Mouse (Mus musculus) heart, embryonic 14.5 days (tissue): ENCODE data around the gene Myog. TPM values are rescaled to one million over a fixed set of nuclear protein-coding genes. Genes with fewer than 3 reads are reported as not detected.

Experiments used
- ATAC-seq: fragments of 200-750 bp; cut with Nextera tagmentation; 2 replicates; pipeline ENCODE4 v1.8.0; 2017; ENCODE audit warnings: low read depth, moderate TSS enrichment; ENCODE audit not compliant: insufficient number of reproducible peaks, insufficient read depth, low FRiP score
- H3K27ac ChIP-seq, 2 experiments: fragments of 200-500 bp in 1 of 2; fragments of 300-500 bp in 1 of 2; sonication (generic) in 1 of 2; replicated peaks in 1 of 2; 2 replicates each; pipeline ENCODE4 v1.5.1; 2012 to 2014; ENCODE audit warnings: low read depth in 2 of 2, low read length in 2 of 2, control low read depth in 1 of 2, mild to moderate bottlenecking in 1 of 2, mixed read lengths in 1 of 2; ENCODE audit not compliant: control insufficient read depth in 1 of 2, insufficient read depth in 1 of 2
- H3K27me3 ChIP-seq: fragments of 300-500 bp; sonication (generic); 2 replicates; pipeline ENCODE4 v1.6.1; 2014; ENCODE audit warnings: mild to moderate bottlenecking, low read length, control low read depth; ENCODE audit not compliant: control insufficient read depth, insufficient read depth
- H3K36me3 ChIP-seq: fragments of 300-500 bp; sonication (generic); 2 replicates; pipeline ENCODE4 v1.6.1; 2014; ENCODE audit warnings: mild to moderate bottlenecking, control low read depth, low read length, mixed read lengths; ENCODE audit not compliant: control insufficient read depth, insufficient read depth
- H3K4me1 ChIP-seq, 2 experiments: fragments of 200-500 bp in 1 of 2; fragments of 300-500 bp in 1 of 2; sonication (generic) in 1 of 2; 2 replicates each; pipeline ENCODE4 v1.6.1; 2012 to 2014; ENCODE audit warnings: low read length in 2 of 2, control low read depth in 1 of 2, mixed read lengths in 1 of 2; ENCODE audit not compliant: control insufficient read depth in 2 of 2, insufficient read depth in 2 of 2
- H3K4me2 ChIP-seq: fragments of 300-500 bp; sonication (generic); 2 replicates; pipeline ENCODE4 v1.6.1; 2014; ENCODE audit warnings: mild to moderate bottlenecking, low read length
- H3K4me3 ChIP-seq, 2 experiments: fragments of 200-500 bp in 1 of 2; fragments of 300-500 bp in 1 of 2; sonication (generic) in 1 of 2; 2 replicates each; pipeline ENCODE4 v1.5.1; 2012 to 2014; ENCODE audit warnings: low read length in 2 of 2, mild to moderate bottlenecking in 2 of 2, control low read depth in 1 of 2, low read depth in 1 of 2, moderate library complexity in 1 of 2; ENCODE audit not compliant: control insufficient read depth in 1 of 2, insufficient read depth in 1 of 2
- H3K9ac ChIP-seq: fragments of 300-500 bp; sonication (generic); 2 replicates; pipeline ENCODE4 v1.6.1; 2014; ENCODE audit warnings: mild to moderate bottlenecking, low read length
- H3K9me3 ChIP-seq: fragments of 300-500 bp; sonication (generic); 2 replicates; pipeline ENCODE4 v1.6.1; 2016; ENCODE audit warnings: low read length, control low read depth; ENCODE audit not compliant: control insufficient read depth
- WGBS: fragments of 180-500 bp; shearing (Covaris S2); extraction: QIAGEN DNeasy Blood & Tissue Kit; methylation state at CpG from one replicate; pipeline ENCODE4 v1.1.7; 2014; 5-methylcytosine and 5-hydroxymethylcytosine counted together
- polyA plus RNA-seq: library from polyadenylated mRNA; unstranded; fragments of >200 nt; fragmentation: Nextera tagmentation; extraction: Ambion mirVana; gene quantifications from 2 replicates; pipeline ENCODE4 v1.2.1, GENCODE M21; 2014

The Myog gene
- polyA plus RNA-seq, 1 experiment from 2014 or later: 0.70 TPM

DNA sequence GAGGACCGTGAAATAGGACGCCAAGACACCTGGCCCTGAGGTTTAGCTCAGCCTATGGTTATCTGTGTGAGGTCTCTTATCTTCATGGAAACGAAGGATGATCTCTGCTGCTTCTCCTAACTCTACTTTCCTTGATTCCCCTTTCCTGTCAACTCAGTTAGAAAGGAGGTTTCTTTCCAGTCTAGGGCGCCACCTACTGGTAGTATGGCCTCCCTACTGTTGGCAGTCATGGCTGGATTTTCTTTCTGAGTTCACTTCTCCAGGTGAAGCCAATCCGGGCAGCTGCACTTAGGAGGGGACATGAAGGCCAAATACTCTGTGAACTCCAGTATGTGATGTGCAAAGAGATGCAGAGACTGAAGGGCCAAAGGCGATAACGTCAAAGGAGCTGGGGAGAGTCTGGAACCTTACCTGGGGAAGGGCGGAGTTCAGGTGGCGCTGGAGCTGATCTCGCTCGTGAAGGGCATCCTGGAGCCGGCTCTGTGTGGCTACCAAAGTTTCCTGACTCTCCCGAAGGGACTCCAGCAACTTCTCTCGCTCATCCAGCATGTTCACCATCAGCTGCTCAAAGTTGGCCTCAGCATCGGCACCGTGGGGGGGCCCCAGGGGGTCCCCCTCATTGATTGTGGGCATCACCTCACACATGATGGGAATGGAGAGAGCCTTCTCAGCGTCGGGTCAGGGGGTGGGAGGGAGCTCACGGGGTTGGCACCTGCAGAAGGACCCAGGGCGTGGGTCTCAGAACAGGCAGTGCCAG is 42.3 kb downstream of the Myog start:
- H3K9ac ChIP-seq: peak overlapping the region; percentile 55
- peaks cover 40 to 56% of the 10 kb centered on the region in 2 experiments for H3K4me1 ChIP-seq
- peak overlapping the region in 1 of 2 experiments; percentile 12; a peak in 1 of 4 replicates for H3K4me3 ChIP-seq
- no peaks in the 10 kb centered on the region for H3K27me3 ChIP-seq
- peak overlapping the region; percentile 57 for H3K4me2 ChIP-seq
- no peaks in the 10 kb centered on the region for H3K9me3 ChIP-seq
- peaks cover 20% of the 10 kb centered on the region; the same call in 1 of the 2 replicates for H3K36me3 ChIP-seq
- no peak for ATAC-seq
- 51% methylated on average over 20 of the region's 20 CpGs for WGBS
- peak overlapping the region; percentile 82 to 87 for H3K27ac ChIP-seq

GRCm38 (mm10) chr1:134332770-134333271 is 43.0 kb downstream of the Myog start, which contains the start of gene Ppfia4:
Gene Ppfia4 (minus strand): TSS chr1:134332928.
- 11% methylated on average over 13 of the region's 13 CpGs for WGBS
- H3K4me2 ChIP-seq: peak within 1 kb of the TSS; percentile 57
- H3K27me3 ChIP-seq: no peaks in the 10 kb centered on the region
- ATAC-seq: peak; percentile 82
- H3K4me1 ChIP-seq: peaks cover 47 to 64% of the 10 kb centered on the region in 2 experiments
- H3K9ac ChIP-seq: peak within 1 kb of the TSS; percentile 55
- peak within 1 kb of the TSS in 1 of 2 experiments; percentile 12; a peak in 2 of 4 replicates for H3K4me3 ChIP-seq
- no peaks in the 10 kb centered on the region for H3K9me3 ChIP-seq
- peaks cover 15% of the 10 kb centered on the region; the same call in 1 of the 2 replicates for H3K36me3 ChIP-seq
- H3K27ac ChIP-seq: peak within 1 kb of the TSS; percentile 82 to 87

GRCm38 (mm10) chr1:134333371-134334110 is 43.8 kb downstream of the Myog start:
- peak overlapping the region; percentile 57 for H3K4me2 ChIP-seq
- peak overlapping the region; percentile 28 to 87 for H3K27ac ChIP-seq
- H3K4me1 ChIP-seq: peaks cover 50 to 71% of the 10 kb centered on the region in 2 experiments
- H3K36me3 ChIP-seq: 0 out of 2 replicates have a peak, but pooled peaks cover 10% of the 10 kb centered on the region
- H3K9ac ChIP-seq: 0 out of 2 replicates have a peak overlapping the region, but pooled peaks have one; percentile 55
- no peak for ATAC-seq
- H3K27me3 ChIP-seq: no peaks in the 10 kb centered on the region
- WGBS: 80% methylated on average over 10 of the region's 10 CpGs
- H3K9me3 ChIP-seq: no peaks in the 10 kb centered on the region
- H3K4me3 ChIP-seq: no peak overlapping the region

DNA sequence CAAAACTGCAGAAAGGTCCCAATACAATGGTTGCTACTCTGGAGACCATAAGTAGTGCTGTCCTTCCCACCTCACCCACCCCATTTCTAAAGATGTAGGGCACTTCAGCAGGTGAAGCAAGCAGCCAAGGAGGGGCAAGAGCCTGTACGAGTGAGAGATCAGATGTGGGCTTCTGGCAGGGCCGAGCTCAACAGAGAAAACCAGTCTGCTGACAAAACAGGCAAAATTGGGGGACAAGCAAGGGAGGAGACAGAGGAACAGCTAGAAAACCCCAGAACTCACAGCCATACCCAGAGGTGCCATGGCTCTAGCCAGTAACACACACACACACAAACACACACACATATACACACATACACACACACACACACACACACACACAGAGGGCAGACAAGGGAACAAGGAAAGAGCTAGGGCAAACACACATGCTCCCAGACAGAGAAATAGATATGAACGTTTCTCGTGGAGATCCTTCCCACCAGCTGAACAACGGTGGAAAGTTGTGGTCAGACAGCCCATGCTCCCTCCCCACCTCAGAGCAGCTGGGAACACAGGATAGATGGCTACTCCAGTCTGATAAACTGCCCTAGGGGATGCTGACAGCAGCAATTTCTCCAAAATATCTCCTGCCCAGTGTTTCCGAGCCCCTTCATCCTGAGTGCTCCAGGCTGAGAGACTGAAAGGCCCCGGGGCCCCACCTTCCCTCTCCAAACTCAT is 44.5 kb downstream of the Myog start:
- Histone ChIP-seq H3K9me3 (no peaks in the 10 kb centered on the region), H3K27ac (peak overlapping the region; percentile 28 to 87), H3K36me3 (0 out of 2 replicates have a peak, but pooled peaks cover 7% of the 10 kb centered on the region), H3K9ac (peak overlapping the region; percentile 42; the same call in 1 of the 2 replicates), H3K4me2 (no peak overlapping the region), H3K4me1 (peaks cover 53 to 77% of the 10 kb centered on the region in 2 experiments), H3K4me3 (no peak overlapping the region), H3K27me3 (no peaks in the 10 kb centered on the region)
- ATAC-seq: no peak
- 39% methylated on average over 7 of the region's 7 CpGs for WGBS

GRCm38 (mm10) chr1:134335211-134335923 is 45.6 kb downstream of the Myog start:
- H3K9me3 ChIP-seq: no peaks in the 10 kb centered on the region
- ATAC-seq: no peak
- peaks cover 59 to 82% of the 10 kb centered on the region in 2 experiments for H3K4me1 ChIP-seq
- WGBS: 59% methylated on average over 13 of the region's 13 CpGs
- H3K9ac ChIP-seq: no peak overlapping the region
- H3K4me3 ChIP-seq: no peak overlapping the region
- H3K36me3 ChIP-seq: 0 out of 2 replicates have a peak, but pooled peaks cover 7% of the 10 kb centered on the region
- H3K27ac ChIP-seq: peak overlapping the region in 1 of 2 experiments; percentile 87; a peak in 3 of 4 replicates
- no peaks in the 10 kb centered on the region for H3K27me3 ChIP-seq
- no peak overlapping the region for H3K4me2 ChIP-seq

DNA sequence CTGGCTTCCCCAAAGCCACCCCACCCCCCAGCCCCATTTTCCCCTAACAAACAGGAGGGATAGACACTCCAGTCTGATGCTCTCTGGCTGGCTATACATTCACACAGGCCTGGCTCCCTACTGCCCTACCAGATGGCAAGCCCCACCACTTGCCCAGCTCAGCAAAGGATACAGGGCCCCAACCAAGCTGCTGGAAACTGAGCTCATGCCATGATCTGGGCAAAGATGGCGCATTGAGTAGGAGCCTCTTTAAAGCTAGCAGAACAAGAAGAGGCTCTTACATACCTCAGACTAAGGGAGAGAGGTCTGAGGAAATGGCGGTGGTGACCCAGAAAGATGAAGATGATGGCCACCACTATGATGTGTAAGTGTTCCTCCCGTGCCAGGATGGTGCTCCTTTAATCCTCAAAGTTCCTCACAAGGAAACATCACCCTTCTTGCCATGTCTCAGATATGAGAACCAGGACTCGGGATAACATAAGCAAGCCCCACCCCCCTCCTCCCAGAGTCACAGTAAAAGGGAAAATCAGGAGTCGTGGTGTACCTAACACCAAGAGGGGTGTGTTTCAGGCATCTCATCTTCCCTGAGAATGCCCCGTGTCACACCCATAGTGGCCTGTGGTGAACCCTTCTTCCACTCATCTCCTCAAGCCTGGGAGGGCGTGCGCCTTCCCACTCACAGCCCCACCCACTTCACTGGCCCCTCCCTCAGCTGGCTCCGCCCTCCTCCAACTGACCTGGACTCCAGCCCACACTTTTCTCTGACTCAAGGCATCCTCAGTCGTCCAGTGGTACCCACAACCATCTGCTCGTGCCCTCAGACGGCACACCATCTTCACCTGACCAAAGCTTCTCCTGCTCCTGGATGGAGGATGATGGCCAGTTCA is 46.4 kb downstream of the Myog start:
- no peak for ATAC-seq
- Histone ChIP-seq H3K4me3 (no peak overlapping the region), H3K27me3 (no peaks in the 10 kb centered on the region), H3K4me2 (no peak overlapping the region), H3K4me1 (peaks cover 59 to 82% of the 10 kb centered on the region in 2 experiments), H3K27ac (peak overlapping the region in 1 of 2 experiments; percentile 87; a peak in 2 of 4 replicates), H3K9ac (no peak overlapping the region), H3K9me3 (no peaks in the 10 kb centered on the region), H3K36me3 (0 out of 2 replicates have a peak, but pooled peaks cover 7% of the 10 kb centered on the region)
- 84% methylated on average over 12 of the region's 12 CpGs for WGBS
